Mouse (Mus musculus) cerebellum, adult 9-10 months (tissue): Measurements from ENCODE around the gene P2rx7.

Source experiments
- DNase-seq: peaks from one replicate; pipeline ENCODE4 v3.0.0; 2022

P2rx7 gene

GRCm38 (mm10) chr5:122695516-122695915 lies 51.8 kb downstream of the P2rx7 start:
- DNase-seq = no peak

- no peak for DNase-seq
Measured at GRCm38 (mm10) chr5:122698041-122698700, 54.5 kb downstream of the P2rx7 start.

- DNase-seq = no peak
Measured at GRCm38 (mm10) chr5:122698701-122699060, 55.0 kb downstream of the P2rx7 start.

- DNase-seq = no peak
Measured at GRCm38 (mm10) chr5:122700109-122700836, 56.6 kb downstream of the P2rx7 start.

GRCm38 (mm10) chr5:122700837-122701212 lies 57.1 kb downstream of the P2rx7 start:
- no peak for DNase-seq

GRCm38 (mm10) chr5:122702156-122702555 lies 58.4 kb downstream of the P2rx7 start:
- no peak for DNase-seq

GRCm38 (mm10) chr5:122703574-122703973 lies 59.9 kb downstream of the P2rx7 start:
- no peak for DNase-seq

GRCm38 (mm10) chr5:122704571-122704970 lies 60.9 kb downstream of the P2rx7 start:
- no peak for DNase-seq

- no peak for DNase-seq
Measured at GRCm38 (mm10) chr5:122705174-122705573, 61.5 kb downstream of the P2rx7 start.

- DNase-seq = no peak
Measured at GRCm38 (mm10) chr5:122706917-122707275, 63.2 kb downstream of the P2rx7 start.

GRCm38 (mm10) chr5:122707276-122708181 lies 63.8 kb downstream of the P2rx7 start, which contains the start of gene P2rx4:
TSS of gene P2rx4 (plus strand) at chr5:122707544.
- DNase-seq = peak; percentile 85

- DNase-seq = no peak
Measured at GRCm38 (mm10) chr5:122708819-122709218, 65.1 kb downstream of the P2rx7 start.

GRCm38 (mm10) chr5:122715723-122716122 lies 72.0 kb downstream of the P2rx7 start:
- DNase-seq = no peak

- DNase-seq = no peak
Measured at GRCm38 (mm10) chr5:122716793-122717192, 73.1 kb downstream of the P2rx7 start.

GRCm38 (mm10) chr5:122718400-122718799 lies 74.7 kb downstream of the P2rx7 start:
- no peak for DNase-seq

GRCm38 (mm10) chr5:122719168-122719567 lies 75.5 kb downstream of the P2rx7 start:
- DNase-seq = no peak

- DNase-seq = no peak
Measured at GRCm38 (mm10) chr5:122725453-122725852, 81.7 kb downstream of the P2rx7 start.

GRCm38 (mm10) chr5:122726068-122726467 lies 82.4 kb downstream of the P2rx7 start:
- DNase-seq = peak; percentile 90

GRCm38 (mm10) chr5:122726595-122726994 lies 82.9 kb downstream of the P2rx7 start:
- DNase-seq = peak; percentile 53

- DNase-seq = peak; percentile 59
Measured at GRCm38 (mm10) chr5:122727096-122727495, 83.4 kb downstream of the P2rx7 start.

- no peak for DNase-seq
Measured at GRCm38 (mm10) chr5:122730776-122731175, 87.1 kb downstream of the P2rx7 start.

GRCm38 (mm10) chr5:122731321-122731720 lies 87.6 kb downstream of the P2rx7 start:
- peak; percentile 60 for DNase-seq

- no peak for DNase-seq
Measured at GRCm38 (mm10) chr5:122731991-122732673, 88.4 kb downstream of the P2rx7 start.
